Mouse (Mus musculus): ENCODE data around the gene Iqck. TPM values are rescaled to one million over a fixed set of nuclear protein-coding genes. Genes with fewer than 3 reads are reported as not detected.

Iqck gene
- polyA plus RNA-seq, 1 experiment from 2014 or later = 6.2 TPM

DNA sequence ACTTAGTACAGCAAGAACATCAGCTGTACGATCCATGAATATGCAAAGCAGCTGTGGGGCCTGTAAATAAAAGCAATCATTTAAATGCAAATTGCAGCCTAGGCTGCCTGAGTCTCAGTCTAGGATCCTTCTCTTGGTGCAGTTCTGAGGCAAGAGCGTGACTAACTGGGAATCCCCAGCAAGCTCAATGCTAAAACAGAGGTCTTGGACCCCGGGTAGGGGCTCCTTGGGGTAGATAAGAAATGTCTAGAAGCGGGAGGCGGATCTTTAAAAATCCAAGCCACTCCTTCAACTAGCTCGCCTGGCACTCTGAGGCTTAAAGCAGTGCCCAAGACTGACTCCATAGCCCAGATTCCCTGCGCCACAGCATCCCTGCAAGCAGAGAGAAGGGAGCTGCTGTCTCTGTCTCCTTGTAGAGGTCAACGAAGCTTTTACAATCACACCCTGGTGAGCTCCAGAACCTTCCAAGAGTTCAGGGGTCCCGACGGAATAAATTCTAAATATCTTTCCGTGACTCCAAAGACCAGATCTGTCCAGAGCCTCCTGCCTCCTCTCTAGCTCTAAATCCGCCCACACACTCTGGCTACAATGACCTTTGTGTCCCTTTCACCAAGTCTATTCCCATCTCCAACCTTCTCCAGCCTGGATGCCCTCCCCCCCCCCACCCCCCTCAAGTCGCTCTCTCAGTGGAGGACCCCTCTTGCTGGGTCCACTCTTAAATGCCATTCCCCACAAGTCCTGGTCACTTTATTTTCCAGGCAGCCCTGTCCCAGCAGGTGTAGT, 137.3 kb downstream of the Iqck start:
- peaks cover 8% of the 10 kb centered on the region for H3K27me3 ChIP-seq (ENCODE audit: low read depth, poor library complexity, severe bottlenecking)
- H3K9me3 ChIP-seq (replicated peaks) = no peaks in the 10 kb centered on the region
- H3K4me3 ChIP-seq = peak overlapping the region; percentile 77
- 13% methylated on average over 13 of the region's 13 CpGs for WGBS
- peaks cover 13% of the 10 kb centered on the region for H3K36me3 ChIP-seq
- peaks cover 83% of the 10 kb centered on the region for H3K4me1 ChIP-seq
- DNase-seq (ENCODE audit: low spot score) = no peak
- H3K27ac ChIP-seq (replicated peaks) = peak overlapping the region; percentile 92

DNA sequence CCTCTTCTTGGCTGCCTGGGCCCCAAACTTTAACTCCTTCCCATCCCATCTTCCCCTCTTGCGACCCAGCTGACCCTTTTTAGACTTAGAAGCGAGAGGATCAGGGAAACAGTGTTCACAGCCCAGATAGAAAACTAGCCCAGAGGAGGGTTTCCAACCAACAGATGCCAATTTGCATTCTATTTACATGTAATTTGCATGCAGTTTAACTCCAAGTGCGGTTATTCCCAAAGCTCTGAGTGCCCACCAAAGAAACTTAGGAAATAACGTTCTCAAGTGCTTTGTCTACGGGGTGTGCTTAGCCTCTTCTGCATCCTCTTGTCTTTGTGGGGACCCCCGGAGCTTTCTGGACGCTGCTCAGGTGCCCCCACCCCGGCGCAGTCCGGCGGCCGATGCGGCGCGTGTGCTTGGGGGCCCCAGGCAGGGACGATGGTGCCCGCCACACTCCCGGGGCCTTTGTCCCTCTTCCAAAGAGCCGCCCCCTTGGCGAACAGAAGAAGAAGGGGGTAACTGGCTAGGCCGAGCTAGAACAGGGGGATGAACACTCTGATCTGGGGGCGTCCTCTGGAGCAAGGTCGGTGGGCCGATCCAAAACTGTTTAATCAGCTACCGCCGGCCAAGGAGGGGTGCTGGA, 138.2 kb downstream of the Iqck start:
- DNase-seq (ENCODE audit: low spot score) = peak; percentile 45
- under 1% methylated on average over 26 of the region's 26 CpGs for WGBS
- H3K36me3 ChIP-seq = peaks cover 12% of the 10 kb centered on the region; the same call in 1 of the 2 replicates
- peak overlapping the region; percentile 77 for H3K4me3 ChIP-seq
- peaks cover 82% of the 10 kb centered on the region for H3K4me1 ChIP-seq
- peaks cover 8% of the 10 kb centered on the region for H3K27me3 ChIP-seq (ENCODE audit: low read depth, poor library complexity, severe bottlenecking)
- H3K27ac ChIP-seq (replicated peaks) = peak overlapping the region; percentile 92
- H3K9me3 ChIP-seq (replicated peaks) = no peaks in the 10 kb centered on the region

DNA sequence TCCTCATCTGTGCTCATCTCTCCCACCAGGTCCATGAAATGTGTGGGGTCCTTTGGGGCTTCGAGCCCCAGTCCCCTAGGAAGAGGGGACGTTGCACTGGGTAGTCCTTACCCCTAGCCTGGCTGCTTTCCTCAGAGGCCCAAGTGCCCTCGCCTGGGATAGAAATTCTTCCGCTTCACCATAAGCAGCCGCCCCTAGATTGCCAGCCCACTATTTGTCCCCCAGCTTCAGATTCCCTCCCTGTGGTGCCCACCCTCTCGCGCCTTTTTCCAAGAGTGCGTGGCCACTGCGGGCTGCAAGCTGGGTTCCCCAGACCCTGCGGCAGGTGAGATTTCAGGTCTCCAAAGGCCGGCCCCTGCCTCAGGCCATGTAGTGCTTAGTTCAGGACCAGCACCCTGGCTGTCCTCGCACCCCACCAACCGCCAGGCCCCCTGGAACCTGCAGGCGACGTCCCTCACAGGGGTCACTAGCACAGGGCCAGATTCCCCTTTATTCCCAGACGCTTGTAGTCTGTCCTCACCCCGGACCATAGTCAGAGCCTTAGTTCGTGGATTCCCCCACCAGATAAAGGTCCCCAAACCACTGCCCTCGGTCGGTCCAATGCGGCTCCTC, 138.8 kb downstream of the Iqck start:
- DNase-seq (ENCODE audit: low spot score) = peak; percentile 53
- peaks cover 76% of the 10 kb centered on the region for H3K4me1 ChIP-seq
- WGBS = under 1% methylated on average over 21 of the region's 21 CpGs

DNA sequence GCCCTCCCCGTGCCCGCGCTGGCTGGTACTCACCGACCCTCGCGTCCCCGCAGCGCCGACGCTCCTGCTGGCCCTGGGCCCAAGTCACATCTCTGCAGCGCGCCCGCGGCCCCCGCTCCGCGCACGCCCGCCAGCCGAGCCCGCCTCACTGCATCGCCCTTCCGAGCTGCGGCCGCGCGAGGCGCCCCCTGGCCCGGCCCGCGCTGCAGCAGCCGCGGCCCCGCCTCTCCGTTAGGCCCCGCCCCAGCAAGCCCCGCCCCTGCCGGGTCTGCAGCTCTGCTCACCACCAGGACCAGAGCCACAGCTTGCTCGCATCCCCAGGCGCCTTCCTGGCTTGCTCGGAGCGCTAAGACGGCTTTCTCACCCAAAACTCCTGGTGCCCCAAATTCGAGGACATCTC, 139.5 kb downstream of the Iqck start, which contains the start of gene Gprc5b:
TSS of gene Gprc5b (minus strand) at position 205 of the 400 bp plus-strand sequence.
- peaks cover 8% of the 10 kb centered on the region for H3K27me3 ChIP-seq (ENCODE audit: low read depth, poor library complexity, severe bottlenecking)
- WGBS = under 1% methylated on average over 36 of the region's 44 CpGs
- peak; percentile 90 for DNase-seq (ENCODE audit: low spot score)
- peak within 1 kb of the TSS; percentile 92 for H3K27ac ChIP-seq (replicated peaks)
- H3K4me3 ChIP-seq = peak within 1 kb of the TSS; percentile 77
- H3K9me3 ChIP-seq (replicated peaks) = no peaks in the 10 kb centered on the region
- H3K4me1 ChIP-seq = peaks cover 70% of the 10 kb centered on the region
- H3K36me3 ChIP-seq = peaks cover 5% of the 10 kb centered on the region; the same call in 1 of the 2 replicates

More for the DNA sequence above, 138.8 kb downstream of the Iqck start:
- Histone ChIP-seq H3K27ac (replicated peaks) (peak overlapping the region; percentile 92), H3K36me3 (peaks cover 11% of the 10 kb centered on the region; the same call in 1 of the 2 replicates), H3K4me3 (peak overlapping the region; percentile 77), H3K27me3 (ENCODE audit: low read depth, poor library complexity, severe bottlenecking) (peaks cover 8% of the 10 kb centered on the region), H3K9me3 (replicated peaks) (no peaks in the 10 kb centered on the region)

DNA sequence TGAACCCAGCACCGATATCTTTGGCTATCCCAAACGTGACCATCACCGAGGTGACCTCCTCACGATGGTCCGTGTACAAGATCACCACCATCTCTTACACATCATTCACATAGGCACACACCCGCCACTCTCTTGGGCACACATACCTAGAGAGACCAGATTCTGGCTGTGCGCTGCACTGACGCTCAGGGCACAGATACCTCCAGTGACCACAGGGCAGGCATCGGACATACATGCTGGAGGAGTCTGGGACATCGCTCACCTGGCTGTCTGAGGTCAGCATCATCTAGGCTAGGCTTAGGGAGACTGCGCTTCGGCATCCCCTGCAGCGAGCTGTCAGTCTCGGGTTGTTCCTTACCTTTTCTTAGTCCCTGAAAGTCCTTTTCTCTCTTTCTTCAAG, 140.1 kb downstream of the Iqck start:
- 10% methylated on average over 14 of the region's 14 CpGs for WGBS
- peak overlapping the region; percentile 77 for H3K4me3 ChIP-seq
- peaks cover 8% of the 10 kb centered on the region for H3K27me3 ChIP-seq (ENCODE audit: low read depth, poor library complexity, severe bottlenecking)
- H3K4me1 ChIP-seq = peaks cover 63% of the 10 kb centered on the region
- H3K27ac ChIP-seq (replicated peaks) = no peak overlapping the region
- H3K9me3 ChIP-seq (replicated peaks) = no peaks in the 10 kb centered on the region
- H3K36me3 ChIP-seq = 0 out of 2 replicates have a peak, but pooled peaks cover under 1% of the 10 kb centered on the region
- DNase-seq (ENCODE audit: low spot score) = no peak

DNA sequence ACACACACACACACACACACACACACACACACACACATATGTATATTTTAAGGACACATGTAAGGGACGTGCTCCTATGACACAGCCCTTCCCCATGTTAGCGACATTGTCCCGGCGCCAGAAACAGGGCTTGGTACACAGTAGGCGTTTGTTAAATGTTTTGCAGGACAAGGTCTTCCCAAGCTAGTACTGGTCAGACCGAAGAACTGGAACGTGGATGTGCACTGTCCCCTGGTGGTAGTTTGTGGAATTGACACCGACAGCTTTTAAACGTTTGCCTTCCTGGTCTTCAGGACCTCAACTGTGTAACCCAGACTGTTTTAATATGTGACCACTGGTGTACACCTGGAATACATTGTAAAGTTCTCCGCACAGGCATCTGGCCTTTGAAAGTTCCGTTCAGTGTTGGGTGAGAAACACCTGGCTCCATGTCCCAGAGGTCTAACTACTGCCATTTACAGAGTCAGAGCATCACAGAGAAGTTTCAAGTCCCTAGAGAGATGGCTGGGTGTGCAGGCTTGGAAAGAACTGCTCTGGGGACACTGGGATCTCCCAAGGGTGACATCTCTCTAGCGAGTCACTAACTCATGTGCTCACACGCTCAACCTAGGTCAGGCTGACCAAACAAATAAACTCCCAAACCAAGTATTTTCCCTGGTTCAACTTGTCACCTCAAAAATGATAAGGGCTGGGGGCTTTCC, 140.7 kb downstream of the Iqck start:
- H3K4me1 ChIP-seq = peaks cover 57% of the 10 kb centered on the region
- H3K27ac ChIP-seq (replicated peaks) = no peak overlapping the region
- DNase-seq (ENCODE audit: low spot score) = peak; percentile 84
- H3K9me3 ChIP-seq (replicated peaks) = no peaks in the 10 kb centered on the region
- H3K36me3 ChIP-seq = no peaks in the 10 kb centered on the region
- peaks cover 8% of the 10 kb centered on the region for H3K27me3 ChIP-seq (ENCODE audit: low read depth, poor library complexity, severe bottlenecking)
- whole genome bisulfite sequencing = 8% methylated on average over 13 of the region's 13 CpGs
- H3K4me3 ChIP-seq = peak overlapping the region; percentile 77; the same call in 1 of the 2 replicates

DNA sequence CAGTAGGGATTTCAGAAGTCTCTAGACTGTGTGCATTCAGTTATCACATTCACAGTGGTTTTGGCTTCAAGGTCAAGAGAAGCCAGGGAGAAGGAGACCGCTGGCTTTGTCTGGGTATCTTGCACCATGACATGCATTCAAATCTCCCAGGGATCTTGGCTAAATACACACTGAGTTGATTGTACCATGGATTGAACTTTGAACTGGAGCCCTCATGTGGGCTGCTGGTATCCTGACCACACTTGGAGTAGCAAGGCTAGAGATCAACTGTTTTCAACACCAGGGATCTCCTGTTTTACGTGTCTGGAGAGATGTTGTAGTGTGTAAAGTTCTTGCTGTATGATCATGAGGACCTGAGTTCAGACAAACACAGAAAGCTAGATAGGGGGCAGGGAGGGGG, 144.3 kb downstream of the Iqck start:
- H3K36me3 ChIP-seq = no peaks in the 10 kb centered on the region
- WGBS = 74% methylated on average over 2 of the region's 2 CpGs
- H3K27ac ChIP-seq (replicated peaks) = no peak overlapping the region
- DNase-seq (ENCODE audit: low spot score) = no peak
- H3K4me1 ChIP-seq = peaks cover 23% of the 10 kb centered on the region
- no peak overlapping the region for H3K4me3 ChIP-seq
- H3K27me3 ChIP-seq (ENCODE audit: low read depth, poor library complexity, severe bottlenecking) = peaks cover 8% of the 10 kb centered on the region
- H3K9me3 ChIP-seq (replicated peaks) = no peaks in the 10 kb centered on the region

DNA sequence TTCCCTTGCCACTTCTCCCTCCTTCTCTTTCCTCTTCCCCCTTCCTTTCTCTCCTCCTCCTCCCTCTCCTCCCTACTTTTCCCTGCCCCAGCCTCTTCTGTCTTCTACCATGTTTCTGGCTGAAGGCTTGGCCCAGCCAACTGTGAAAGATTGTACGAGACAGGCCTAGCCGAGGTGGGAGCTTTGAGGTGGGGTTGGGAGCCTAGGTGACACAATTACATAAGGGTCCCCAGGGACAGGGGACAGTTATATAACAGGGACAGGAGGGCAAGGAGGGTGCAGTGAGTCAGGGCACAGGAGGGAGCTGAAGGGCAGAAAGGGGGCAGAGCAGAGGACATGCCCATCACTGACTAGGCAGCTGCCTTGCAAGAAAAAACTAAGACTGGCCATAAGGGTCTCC, 146.4 kb downstream of the Iqck start:
- WGBS = 72% methylated on average over 2 of the region's 2 CpGs
- Histone ChIP-seq H3K27ac (replicated peaks) (no peak overlapping the region), H3K36me3 (no peaks in the 10 kb centered on the region), H3K9me3 (replicated peaks) (no peaks in the 10 kb centered on the region), H3K27me3 (ENCODE audit: low read depth, poor library complexity, severe bottlenecking) (no peaks in the 10 kb centered on the region), H3K4me1 (peaks cover 9% of the 10 kb centered on the region; the same call in 1 of the 2 replicates), H3K4me3 (no peak overlapping the region)
- no peak for DNase-seq (ENCODE audit: low spot score)

DNA sequence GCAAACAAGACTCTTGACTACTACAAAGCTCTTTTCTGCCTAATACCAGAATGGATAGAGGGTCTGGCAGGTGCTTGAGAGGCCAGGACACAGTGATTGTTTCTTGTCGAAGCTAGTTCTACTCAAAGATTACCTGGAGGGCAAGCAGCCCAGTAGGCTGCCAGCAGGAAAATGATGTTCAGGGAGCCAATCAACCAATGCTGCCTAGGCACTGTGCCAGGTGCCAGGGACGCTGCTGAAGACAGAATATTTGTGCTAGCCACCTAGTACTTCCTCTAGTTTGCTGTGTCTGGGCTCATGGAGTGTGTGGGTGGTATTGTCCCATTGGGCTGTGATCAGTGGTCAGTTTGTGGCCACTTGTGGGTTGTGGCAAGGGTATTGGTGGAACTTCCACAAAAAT, 146.9 kb downstream of the Iqck start:
- Histone ChIP-seq H3K4me1 (peaks cover 3% of the 10 kb centered on the region; the same call in 1 of the 2 replicates), H3K4me3 (no peak overlapping the region), H3K36me3 (no peaks in the 10 kb centered on the region), H3K9me3 (replicated peaks) (no peaks in the 10 kb centered on the region), H3K27ac (replicated peaks) (no peak overlapping the region), H3K27me3 (ENCODE audit: low read depth, poor library complexity, severe bottlenecking) (no peaks in the 10 kb centered on the region)
- 84% methylated on average over 2 of the region's 2 CpGs for WGBS
- DNase-seq (ENCODE audit: low spot score) = no peak

DNA sequence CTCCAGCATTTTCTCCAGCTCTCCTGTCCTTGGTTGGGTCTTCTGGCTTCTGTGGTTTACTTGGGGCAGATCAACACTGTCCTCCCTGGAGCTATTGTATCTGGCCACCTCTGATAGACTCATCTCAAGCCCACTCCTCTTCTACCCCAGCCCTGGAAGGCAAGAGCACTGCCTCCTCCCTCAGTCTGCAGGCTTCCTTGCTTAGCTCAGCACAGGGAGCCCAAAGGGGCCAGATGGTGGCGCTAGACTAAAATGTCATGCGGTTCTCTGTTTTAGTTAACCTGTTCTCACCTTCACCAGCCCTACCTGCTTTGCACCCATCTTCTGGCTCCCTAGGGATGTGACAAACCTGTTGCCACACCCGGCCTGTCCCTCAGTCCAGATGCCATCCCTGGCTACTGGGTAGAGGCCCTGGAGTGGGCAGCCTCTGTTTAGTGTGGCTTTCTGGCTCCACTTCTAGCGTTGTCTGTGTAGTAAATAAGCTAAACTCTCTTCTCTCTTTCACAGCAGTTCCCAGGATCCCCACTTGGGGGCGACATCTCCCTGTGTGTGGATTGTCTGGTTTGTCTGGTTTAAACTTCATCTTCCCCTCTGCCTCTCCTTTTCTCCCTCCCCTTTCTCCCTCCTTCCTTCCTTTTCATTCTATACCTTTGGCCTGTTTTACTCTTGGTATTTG, 155.4 kb downstream of the Iqck start:
- no peak overlapping the region for H3K4me3 ChIP-seq
- H3K36me3 ChIP-seq = no peaks in the 10 kb centered on the region
- WGBS = 18% methylated on average over 5 of the region's 5 CpGs
- H3K9me3 ChIP-seq (replicated peaks) = no peaks in the 10 kb centered on the region
- H3K27ac ChIP-seq (replicated peaks) = no peak overlapping the region
- peak; percentile 75 for DNase-seq (ENCODE audit: low spot score)
- no peaks in the 10 kb centered on the region for H3K27me3 ChIP-seq (ENCODE audit: low read depth, poor library complexity, severe bottlenecking)
- no peaks in the 10 kb centered on the region for H3K4me1 ChIP-seq

DNA sequence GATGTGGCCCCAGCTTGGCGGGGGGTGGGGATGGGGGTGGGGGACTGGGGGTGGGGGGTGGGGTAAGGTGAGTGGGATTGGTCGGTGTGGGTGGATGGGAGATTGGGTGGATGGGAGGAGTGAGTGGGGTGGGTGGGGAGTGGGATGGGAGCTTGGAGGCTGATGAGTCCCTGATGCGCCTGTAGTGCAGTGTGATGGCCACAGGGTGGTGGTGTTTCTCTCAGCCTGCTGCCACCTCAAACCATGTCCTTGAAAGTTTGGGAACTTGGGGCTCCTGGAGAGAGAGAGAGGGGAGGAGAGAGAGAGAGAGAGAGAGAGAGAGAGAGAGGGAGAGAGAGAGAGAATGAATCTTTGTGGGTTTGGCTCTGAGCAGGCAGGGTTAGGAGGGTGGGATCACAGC, 160.2 kb downstream of the Iqck start:
- Histone ChIP-seq H3K9me3 (replicated peaks) (no peaks in the 10 kb centered on the region), H3K4me1 (no peaks in the 10 kb centered on the region), H3K4me3 (no peak overlapping the region), H3K27ac (replicated peaks) (no peak overlapping the region), H3K36me3 (no peaks in the 10 kb centered on the region), H3K27me3 (ENCODE audit: low read depth, poor library complexity, severe bottlenecking) (no peaks in the 10 kb centered on the region)
- DNase-seq (ENCODE audit: low spot score) = peak; percentile 54
- WGBS = 6% methylated on average over 3 of the region's 3 CpGs

DNA sequence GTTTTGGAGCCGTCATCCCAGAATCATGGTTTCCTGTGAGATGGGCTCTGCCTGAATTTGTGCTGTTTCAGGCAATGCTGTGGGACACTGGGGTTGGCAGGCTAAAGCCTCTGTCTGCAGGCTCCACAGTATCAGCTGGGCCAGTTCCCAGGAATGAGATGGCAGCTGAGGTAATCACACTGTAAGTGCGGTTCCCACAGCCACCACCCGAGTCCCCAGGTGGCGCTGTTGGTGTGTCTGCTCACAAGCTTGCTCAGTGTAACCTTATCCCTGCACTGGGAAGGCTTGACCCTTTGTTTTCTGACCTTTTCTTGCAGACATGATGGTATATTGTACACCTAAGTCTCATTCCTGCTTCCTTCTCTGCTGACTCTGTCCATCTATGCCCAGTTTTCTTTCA, 164.0 kb downstream of the Iqck start:
- H3K36me3 ChIP-seq = no peaks in the 10 kb centered on the region
- no peaks in the 10 kb centered on the region for H3K9me3 ChIP-seq (replicated peaks)
- no peak overlapping the region for H3K27ac ChIP-seq (replicated peaks)
- H3K4me3 ChIP-seq = no peak overlapping the region
- WGBS = 20% methylated on average over 4 of the region's 4 CpGs
- DNase-seq (ENCODE audit: low spot score) = peak; percentile 72
- H3K4me1 ChIP-seq = peaks cover 3% of the 10 kb centered on the region
- H3K27me3 ChIP-seq (ENCODE audit: low read depth, poor library complexity, severe bottlenecking) = no peaks in the 10 kb centered on the region
